Mouse (Mus musculus): ENCODE data around the gene Spaca6.

DNA sequence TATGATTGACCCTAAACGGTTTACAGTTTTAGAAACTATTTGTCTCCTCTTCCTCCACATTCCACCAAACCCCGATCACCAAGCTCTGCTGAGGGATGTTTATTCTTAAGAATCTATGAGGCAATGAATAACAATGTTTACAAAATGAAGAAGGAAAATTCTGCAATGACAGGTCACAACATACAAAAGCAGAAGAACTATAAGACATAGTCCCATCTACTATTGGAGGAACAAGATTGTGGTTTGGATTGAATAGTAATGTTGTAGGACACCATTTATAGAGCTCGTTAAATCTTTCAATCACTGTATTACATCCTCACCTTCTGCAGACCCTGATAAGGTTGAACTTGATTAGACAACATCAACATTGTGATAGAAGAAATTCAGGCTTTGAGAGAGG lies 55.7 kb downstream of the Spaca6 start:
- TF ChIP-seq CTCF (IDR thresholded peaks at IDR 0.05; ENCODE audit: low read depth, low read length) (no peak), POLR2A (IDR thresholded peaks at IDR 0.05; ENCODE audit: extremely low read depth, insufficient read depth, low read length) (no peak)

Measured in liver, adult 2 months (tissue).